Mouse (Mus musculus) small intestine, adult 2 months (tissue): ENCODE data around the gene Mafb.

Source experiments
- CTCF ChIP-seq: fragments of 200-500 bp; IDR thresholded peaks from 2 replicates; pipeline ENCODE4 v1.5.1; 2012; ENCODE audit warnings: low read depth, mild to moderate bottlenecking, control low read depth, inconsistent platforms, low read length, moderate library complexity, mixed read lengths; ENCODE audit not compliant: insufficient replicate concordance, insufficient read length; ENCODE audit errors: extremely low read depth
- POLR2A ChIP-seq: fragments of 200-500 bp; IDR thresholded peaks from 2 replicates; pipeline ENCODE4 v1.6.1; 2012; ENCODE audit warnings: low read depth, mild to moderate bottlenecking, control low read depth, inconsistent platforms, low read length, moderate library complexity

DNA sequence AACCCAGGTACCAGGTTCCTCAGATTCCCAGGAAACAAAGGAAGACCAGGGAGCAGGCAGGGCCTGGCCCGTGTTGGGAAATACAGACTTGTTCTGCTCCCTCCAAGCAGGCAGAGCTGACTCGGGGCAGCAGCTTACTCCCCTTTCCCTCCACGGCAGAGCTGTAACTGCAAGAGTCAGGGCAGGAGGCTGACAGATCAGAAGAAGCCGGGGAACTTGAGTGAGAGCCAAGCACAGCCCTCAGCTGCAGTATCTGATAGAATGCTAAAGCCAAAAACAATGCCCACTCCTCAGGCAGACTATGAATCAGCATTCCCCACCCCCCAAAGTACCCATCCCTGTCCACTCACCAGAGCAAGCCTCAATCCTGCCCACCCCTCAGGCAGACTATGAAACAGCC is 8.0 kb downstream of the Mafb start:
- TF ChIP-seq CTCF (no peak), POLR2A (no peak)
